Mouse (Mus musculus) intestine, postnatal 0 days (tissue): ENCODE data around the gene Prpf38b. TPM values are rescaled to one million over a fixed set of nuclear protein-coding genes. Genes with fewer than 3 reads are reported as not detected.

Experiments
- ATAC-seq: fragments of 200-750 bp; cut with Nextera tagmentation; 2 replicates; pipeline ENCODE4 v1.8.0; 2017; ENCODE audit warnings: mild to moderate bottlenecking, moderate TSS enrichment, moderate library complexity
- H3K27ac ChIP-seq: fragments of 300-500 bp; sonication (generic); 2 replicates; pipeline ENCODE4 v1.5.1; 2014; ENCODE audit warnings: mild to moderate bottlenecking, low read depth, low read length, moderate library complexity
- H3K27me3 ChIP-seq: fragments of 300-500 bp; sonication (generic); replicated peaks from 2 replicates; pipeline ENCODE4 v1.6.1; 2014; ENCODE audit warnings: low read length, mixed read lengths; ENCODE audit not compliant: control insufficient read depth, insufficient read depth
- H3K36me3 ChIP-seq: fragments of 300-500 bp; sonication (generic); 2 replicates; pipeline ENCODE4 v1.6.1; 2014; ENCODE audit warnings: mild to moderate bottlenecking, moderate library complexity; ENCODE audit not compliant: control insufficient read depth, insufficient read depth
- H3K4me1 ChIP-seq: fragments of 300-500 bp; sonication (generic); replicated peaks from 2 replicates; pipeline ENCODE4 v1.6.1; 2014; ENCODE audit warnings: antibody characterized with exemption, low read length, mixed read lengths; ENCODE audit not compliant: control insufficient read depth, insufficient read depth
- H3K4me2 ChIP-seq: fragments of 300-500 bp; sonication (generic); replicated peaks from 2 replicates; pipeline ENCODE4 v1.6.1; 2014; ENCODE audit warnings: low read depth, mild to moderate bottlenecking, moderate library complexity
- H3K4me3 ChIP-seq: fragments of 300-500 bp; sonication (generic); 2 replicates; pipeline ENCODE4 v1.5.1; 2014; ENCODE audit warnings: low read depth, low read length
- H3K9ac ChIP-seq: fragments of 300-500 bp; sonication (generic); 2 replicates; pipeline ENCODE4 v1.6.1; 2014; ENCODE audit warnings: mild to moderate bottlenecking, low read depth, low read length
- H3K9me3 ChIP-seq: fragments of 300-500 bp; sonication (generic); 2 replicates; pipeline ENCODE4 v1.6.1; 2016; ENCODE audit warnings: mixed run types; ENCODE audit not compliant: control insufficient read depth
- CTCF ChIP-seq: sonication (generic); IDR thresholded peaks from 2 replicates; pipeline ENCODE4 v1.5.1; 2016; ENCODE audit warnings: low read depth, mild to moderate bottlenecking, control low read depth, antibody characterized with exemption, moderate library complexity
- WGBS: fragments of 180-500 bp; shearing (Covaris S2); extraction: QIAGEN DNeasy Blood & Tissue Kit; methylation state at CpG from one replicate; pipeline ENCODE4 v1.1.7; 2014; 5-methylcytosine and 5-hydroxymethylcytosine counted together
- polyA plus RNA-seq: library from polyadenylated mRNA; unstranded; fragments of >200 nt; fragmentation: Nextera tagmentation; extraction: Ambion mirVana; gene quantifications from 2 replicates; pipeline ENCODE4 v1.2.1, GENCODE M21; 2015

Prpf38b gene
- polyA plus RNA-seq, 1 experiment from 2014 or later: 29.5 TPM

- no peak for ATAC-seq
- WGBS: 82% methylated on average over 1 of the region's 1 CpGs
- Histone ChIP-seq H3K9me3 (no peaks in the 10 kb centered on the region), H3K27me3 (no peaks in the 10 kb centered on the region), H3K9ac (no peak overlapping the region), H3K4me1 (no peaks in the 10 kb centered on the region), H3K4me3 (no peak overlapping the region), H3K27ac (no peak overlapping the region), H3K4me2 (no peak overlapping the region), H3K36me3 (no peaks in the 10 kb centered on the region)
- no peak for TF ChIP-seq CTCF
Observed at GRCm38 (mm10) chr3:108853266-108853665, 58.3 kb downstream of the Prpf38b start.

Other genes with a start within 250 kb of the Prpf38b start
- gene Gpsm2, start 189.4 kb downstream of the Prpf38b start, polyA plus RNA-seq: 26.7 and 27.8 TPM in 2 replicates
- gene Aknad1, start 172.1 kb downstream of the Prpf38b start, polyA plus RNA-seq: 0.14 and 0.16 TPM in 2 replicates
- 40.5 and 48.6 TPM in 2 replicates for gene Stxbp3, start 71.2 kb downstream of the Prpf38b start, polyA plus RNA-seq
- 0.05 TPM in 1 of 2 replicates, not detected in the other for gene Fndc7, start 21.7 kb downstream of the Prpf38b start, polyA plus RNA-seq
- 0.29 and 0.38 TPM in 2 replicates for gene Henmt1, start 28.1 kb upstream of the Prpf38b start, polyA plus RNA-seq
- not detected in 2 replicates for gene Gm9857, start 28.7 kb upstream of the Prpf38b start, polyA plus RNA-seq
- 7.9 and 8.2 TPM in 2 replicates for gene Fam102b, start 115.9 kb upstream of the Prpf38b start, polyA plus RNA-seq
- not detected in 2 replicates for gene Slc25a54, start 168.7 kb upstream of the Prpf38b start, polyA plus RNA-seq
- 18.7 and 20.9 TPM in 2 replicates for gene Slc25a24, start 211.4 kb upstream of the Prpf38b start, polyA plus RNA-seq